Mouse (Mus musculus) left cerebral cortex, postnatal 36 days (tissue): ENCODE measurements around the gene Egln1. TPM values are rescaled to one million over a fixed set of nuclear protein-coding genes. Genes with fewer than 3 reads are reported as not detected.

Source experiments
- DNase-seq, 2 experiments: peaks; one replicate each; pipeline ENCODE4 v3.0.0; 2021 to 2022; ENCODE audit warnings: low spot score in 2 of 2, mixed read lengths in 1 of 2
- intact Hi-C: fragments of 180-260 bp; cut with DNase I; formaldehyde crosslinking; loops from one replicate; pipeline ENCODE4 v1.15.1; 2025
- total RNA-seq, 2 experiments: library from RNA; stranded (reverse); gene quantifications; 2 replicates each; pipeline ENCODE4 v1.2.3; 2021

The Egln1 gene
- total RNA-seq, 2 experiments from 2014 or later: 67.3 to 72.4 TPM

DNA sequence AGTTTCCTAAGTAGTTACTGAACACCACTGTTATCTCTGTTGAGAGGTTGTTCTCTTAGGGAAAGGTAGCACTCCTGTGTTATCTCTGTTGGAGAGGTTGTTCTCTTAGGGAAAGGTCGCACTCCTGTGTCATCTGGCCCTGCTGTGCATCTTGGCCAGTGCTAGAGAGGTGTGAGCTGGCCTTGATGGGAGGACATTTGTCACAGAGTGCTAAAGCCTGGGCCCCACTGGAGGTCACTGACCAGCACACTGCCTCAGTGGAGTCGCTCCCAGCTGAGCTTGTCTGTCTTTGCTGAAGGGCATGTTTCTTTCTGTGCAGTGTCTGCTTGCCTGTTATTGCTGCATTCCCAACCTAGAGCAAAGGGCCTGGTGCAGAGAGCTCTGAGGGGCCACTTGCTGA lies 82.0 kb downstream of the Egln1 start:
- DNase-seq: no peak
- intact Hi-C loops: no loop called here

GRCm38 (mm10) chr8:124866669-124867068 lies 82.5 kb downstream of the Egln1 start:
- intact Hi-C loops: no loop called here
- DNase-seq: no peak

GRCm38 (mm10) chr8:124863729-124864128 lies 85.4 kb downstream of the Egln1 start:
- intact Hi-C loops: no loop called here
- no peak for DNase-seq

DNA sequence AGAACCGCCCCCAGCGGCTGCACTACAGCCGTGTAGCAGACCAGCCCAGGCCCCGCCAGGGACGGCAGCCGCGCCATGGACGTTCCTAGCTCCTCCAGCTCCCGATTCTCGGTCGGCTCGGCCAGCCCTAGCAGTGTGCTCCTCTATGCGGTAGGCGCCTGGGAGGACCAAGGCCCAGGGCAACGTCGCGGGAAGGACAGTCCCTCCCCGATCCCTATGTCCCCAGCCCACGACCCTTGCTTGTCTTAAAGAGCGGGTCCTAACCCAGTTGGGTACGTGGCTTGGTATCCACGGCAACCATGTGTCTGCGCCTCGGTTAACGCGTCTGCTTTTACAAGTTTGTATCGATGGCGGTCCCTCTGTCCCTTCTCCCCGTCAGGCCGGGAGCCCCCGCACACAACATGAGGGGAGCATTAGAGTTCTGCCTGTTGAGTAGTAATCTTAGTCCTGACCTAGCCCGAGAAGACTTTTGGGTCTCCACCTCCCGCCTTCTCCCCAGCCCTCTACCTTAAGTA lies 85.9 kb downstream of the Egln1 start:
- intact Hi-C loops: no loop called here
- DNase-seq: no peak

GRCm38 (mm10) chr8:124862321-124863162 lies 86.6 kb downstream of the Egln1 start, which contains the start of the genes Gnpat and 2810004N23Rik:
Gene Gnpat, plus strand, starts transcription at chr8:124863033.
Gene 2810004N23Rik, minus strand, starts transcription at chr8:124863120.
- intact Hi-C loops: no loop called here

DNA sequence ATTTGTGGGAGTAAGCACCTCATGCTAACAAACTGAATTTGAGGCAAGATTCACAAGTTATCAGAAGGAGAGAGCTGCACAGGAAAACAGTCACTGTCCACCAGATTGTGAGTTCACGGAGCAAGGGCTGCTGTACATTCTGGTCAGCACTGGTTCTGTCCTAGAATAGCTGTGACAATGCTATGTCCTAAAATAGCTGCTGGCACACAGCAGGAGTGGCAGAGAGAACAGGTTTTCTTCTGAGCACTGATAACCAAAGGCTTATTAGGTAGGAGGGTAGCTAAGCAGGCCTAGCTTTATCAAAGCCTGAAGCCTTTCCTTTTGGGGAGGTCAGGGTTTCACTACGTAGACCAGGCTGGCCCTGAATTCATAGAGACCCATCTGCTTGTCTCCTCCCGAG lies 88.9 kb downstream of the Egln1 start:
- DNase-seq: no peak
- intact Hi-C loops: no loop called here

More at GRCm38 (mm10) chr8:124862321-124863162, 86.6 kb downstream of the Egln1 start, which contains the start of the genes Gnpat and 2810004N23Rik:
- peak; percentile 94 to 96 for DNase-seq

GRCm38 (mm10) chr8:124859466-124859865 lies 89.7 kb downstream of the Egln1 start:
- intact Hi-C loops: no loop called here
- no peak for DNase-seq

Other genes starting within 250 kb of the Egln1 start
- gene Ttc13, start 227.3 kb downstream of the Egln1 start, total RNA-seq: 10 to 100 TPM; 35.6 to 49.9 TPM
- 10 to 100 TPM in 1 of 2 experiments, 1 to 10 TPM in 1; 9.8 to 12.7 TPM for gene Arv1, start 227.2 kb downstream of the Egln1 start, total RNA-seq
- under 1 TPM; 0.29 to 0.54 TPM for gene Fam89a, start 197.5 kb downstream of the Egln1 start, total RNA-seq
- gene Trim67, start 156.2 kb downstream of the Egln1 start, total RNA-seq: 1 to 10 TPM; 2.0 to 2.4 TPM
- gene Gnpat, start 86.3 kb downstream of the Egln1 start, total RNA-seq: 10 to 100 TPM; 47.4 to 57.8 TPM
- gene 2810004N23Rik, start 86.2 kb downstream of the Egln1 start, total RNA-seq: 10 to 100 TPM; 19.6 to 20.9 TPM
- gene Exoc8, start 51.6 kb downstream of the Egln1 start, total RNA-seq: 10 to 100 TPM; 34.5 to 35.3 TPM
- gene Sprtn, start 51.4 kb downstream of the Egln1 start, total RNA-seq: 10 to 100 TPM; 11.5 to 15.0 TPM
- 100 to 1,000 TPM; 169 to 171 TPM for gene Tsnax, start 63.7 kb upstream of the Egln1 start, total RNA-seq
- gene Disc1, start 104.9 kb upstream of the Egln1 start, total RNA-seq: 1 to 10 TPM; 1.4 to 2.5 TPM